Mouse (Mus musculus): Measurements from ENCODE around the gene Mef2b. TPM values are rescaled to one million over a fixed set of nuclear protein-coding genes. Genes with fewer than 3 reads are reported as not detected.

Mef2b gene
- polyA plus RNA-seq, 1 experiment from 2014 or later, result 0.45 TPM

DNA sequence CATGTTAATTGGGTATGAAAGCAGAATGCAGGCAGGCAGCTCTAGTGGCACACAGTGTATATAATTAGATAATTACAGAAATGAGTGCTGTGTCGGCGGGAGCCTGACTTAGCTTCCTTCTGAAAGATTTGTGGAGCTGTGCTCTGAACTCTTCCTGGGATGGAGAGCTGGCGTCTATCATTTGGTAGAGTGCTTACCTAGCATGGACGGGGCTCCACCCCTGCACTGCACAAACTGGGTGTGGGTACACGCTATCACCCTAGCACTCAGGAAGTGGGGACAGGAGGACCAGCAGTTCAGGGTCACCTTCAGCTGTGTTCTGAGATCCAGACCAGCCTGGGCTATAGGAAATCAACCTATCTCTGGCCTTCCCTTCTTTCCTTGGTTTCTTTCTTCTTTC, 33.8 kb downstream of the Mef2b start:
- Histone ChIP-seq H3K36me3 (replicated peaks; ENCODE audit: control insufficient read depth, insufficient read depth, low read depth, low read length) (no peaks in the 10 kb centered on the region), H3K4me1 (ENCODE audit: control insufficient read depth, insufficient read depth, low read length) (no peaks in the 10 kb centered on the region), H3K9me3 (replicated peaks; ENCODE audit: control insufficient read depth, low read length) (no peaks in the 10 kb centered on the region), H3K27me3 (ENCODE audit: control insufficient read depth, insufficient read depth, low read length) (no peaks in the 10 kb centered on the region), H3K27ac (replicated peaks; ENCODE audit: low read depth, low read length) (no peak overlapping the region), H3K9ac (replicated peaks; ENCODE audit: low read length) (no peak overlapping the region), H3K4me2 (ENCODE audit: low read depth, low read length) (no peak overlapping the region; the same call in 1 of the 2 replicates), H3K4me3 (ENCODE audit: low read depth, low read length) (no peak overlapping the region)
- ATAC-seq (replicated peaks; ENCODE audit: insufficient number of reproducible peaks, low FRiP score, low TSS enrichment, low read depth) (no peak), DNase-seq (ENCODE audit: low spot score) (no peak)
- WGBS, result 71% methylated on average over 5 of the region's 5 CpGs

DNA sequence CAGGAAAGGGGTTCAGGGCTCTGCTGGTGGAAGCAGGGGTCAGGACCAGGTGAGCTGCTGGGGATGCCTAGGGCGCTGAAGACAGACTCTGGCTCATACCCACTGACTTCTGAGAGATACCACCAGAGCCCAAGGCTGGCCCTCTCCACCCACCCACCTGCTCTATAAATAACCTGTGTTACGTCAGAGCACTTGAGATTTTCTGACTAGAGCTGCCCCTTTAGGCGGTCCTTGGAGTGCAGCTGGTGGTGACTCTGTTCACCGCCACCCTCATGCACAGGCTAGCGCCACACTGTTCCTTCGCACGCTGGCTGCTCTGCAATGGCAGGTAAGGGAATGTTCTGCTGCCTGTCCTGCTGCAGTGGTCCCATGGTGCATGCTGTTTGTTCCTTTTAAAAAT, 34.6 kb downstream of the Mef2b start:
- H3K4me3 ChIP-seq (ENCODE audit: low read depth, low read length), result no peak overlapping the region
- ATAC-seq (replicated peaks; ENCODE audit: insufficient number of reproducible peaks, low FRiP score, low TSS enrichment, low read depth), result no peak
- H3K4me2 ChIP-seq (ENCODE audit: low read depth, low read length), result no peak overlapping the region
- no peaks in the 10 kb centered on the region for H3K27me3 ChIP-seq (ENCODE audit: control insufficient read depth, insufficient read depth, low read length)
- no peaks in the 10 kb centered on the region for H3K9me3 ChIP-seq (replicated peaks; ENCODE audit: control insufficient read depth, low read length)
- no peaks in the 10 kb centered on the region for H3K36me3 ChIP-seq (replicated peaks; ENCODE audit: control insufficient read depth, insufficient read depth, low read depth, low read length)
- no peak overlapping the region for H3K27ac ChIP-seq (replicated peaks; ENCODE audit: low read depth, low read length)
- WGBS, result 89% methylated on average over 7 of the region's 7 CpGs
- H3K4me1 ChIP-seq (ENCODE audit: control insufficient read depth, insufficient read depth, low read length), result no peaks in the 10 kb centered on the region
- H3K9ac ChIP-seq (replicated peaks; ENCODE audit: low read length), result no peak overlapping the region
- DNase-seq (ENCODE audit: low spot score), result no peak

- ATAC-seq (replicated peaks; ENCODE audit: insufficient number of reproducible peaks, low FRiP score, low TSS enrichment, low read depth), result no peak
- Histone ChIP-seq H3K9me3 (replicated peaks; ENCODE audit: control insufficient read depth, low read length) (no peaks in the 10 kb centered on the region), H3K4me1 (ENCODE audit: control insufficient read depth, insufficient read depth, low read length) (no peaks in the 10 kb centered on the region), H3K36me3 (replicated peaks; ENCODE audit: control insufficient read depth, insufficient read depth, low read depth, low read length) (no peaks in the 10 kb centered on the region; the same call in 1 of the 2 replicates), H3K9ac (replicated peaks; ENCODE audit: low read length) (no peak overlapping the region), H3K4me3 (ENCODE audit: low read depth, low read length) (no peak overlapping the region), H3K4me2 (ENCODE audit: low read depth, low read length) (no peak overlapping the region), H3K27ac (replicated peaks; ENCODE audit: low read depth, low read length) (no peak overlapping the region), H3K27me3 (ENCODE audit: control insufficient read depth, insufficient read depth, low read length) (no peaks in the 10 kb centered on the region)
- no peak for DNase-seq (ENCODE audit: low spot score)
- WGBS, result 83% methylated on average over 2 of the region's 2 CpGs
Measured at GRCm38 (mm10) chr8:70178231-70178630, 38.7 kb downstream of the Mef2b start.

DNA sequence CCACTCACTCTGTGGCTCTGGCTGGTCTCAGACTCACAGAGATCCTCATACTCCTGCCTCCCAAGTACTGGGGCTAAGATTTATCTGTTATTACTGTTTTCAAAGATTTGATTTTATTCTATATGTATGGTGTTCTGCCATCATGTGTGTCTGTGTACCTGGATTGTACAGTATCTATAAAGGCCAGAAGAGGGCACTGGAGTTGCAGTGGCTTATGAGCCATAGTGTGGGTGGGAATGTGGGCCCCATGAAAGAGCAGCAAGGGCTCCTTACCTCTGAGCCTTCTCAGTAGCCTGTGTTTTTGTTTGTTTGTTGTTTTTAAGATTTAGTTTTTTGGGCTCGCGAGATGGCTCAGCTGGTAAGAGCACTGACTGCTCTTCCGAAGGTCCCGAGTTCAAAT, 39.6 kb downstream of the Mef2b start:
- Histone ChIP-seq H3K9me3 (replicated peaks; ENCODE audit: control insufficient read depth, low read length) (no peaks in the 10 kb centered on the region), H3K4me2 (ENCODE audit: low read depth, low read length) (no peak overlapping the region), H3K27me3 (ENCODE audit: control insufficient read depth, insufficient read depth, low read length) (no peaks in the 10 kb centered on the region), H3K9ac (replicated peaks; ENCODE audit: low read length) (no peak overlapping the region), H3K36me3 (replicated peaks; ENCODE audit: control insufficient read depth, insufficient read depth, low read depth, low read length) (no peaks in the 10 kb centered on the region; the same call in 1 of the 2 replicates), H3K4me1 (ENCODE audit: control insufficient read depth, insufficient read depth, low read length) (no peaks in the 10 kb centered on the region), H3K27ac (replicated peaks; ENCODE audit: low read depth, low read length) (no peak overlapping the region), H3K4me3 (ENCODE audit: low read depth, low read length) (no peak overlapping the region)
- ATAC-seq (replicated peaks; ENCODE audit: insufficient number of reproducible peaks, low FRiP score, low TSS enrichment, low read depth) (no peak), DNase-seq (ENCODE audit: low spot score) (no peak)
- 92% methylated on average over 4 of the region's 4 CpGs for WGBS

- Histone ChIP-seq H3K9me3 (replicated peaks; ENCODE audit: control insufficient read depth, low read length) (no peaks in the 10 kb centered on the region), H3K9ac (replicated peaks; ENCODE audit: low read length) (no peak overlapping the region; the same call in 1 of the 2 replicates), H3K4me3 (ENCODE audit: low read depth, low read length) (no peak overlapping the region), H3K4me2 (ENCODE audit: low read depth, low read length) (no peak overlapping the region), H3K27me3 (ENCODE audit: control insufficient read depth, insufficient read depth, low read length) (no peaks in the 10 kb centered on the region), H3K36me3 (replicated peaks; ENCODE audit: control insufficient read depth, insufficient read depth, low read depth, low read length) (no peaks in the 10 kb centered on the region; the same call in 1 of the 2 replicates), H3K4me1 (ENCODE audit: control insufficient read depth, insufficient read depth, low read length) (no peaks in the 10 kb centered on the region), H3K27ac (replicated peaks; ENCODE audit: low read depth, low read length) (no peak overlapping the region)
- DNase-seq (ENCODE audit: low spot score) (no peak), ATAC-seq (replicated peaks; ENCODE audit: insufficient number of reproducible peaks, low FRiP score, low TSS enrichment, low read depth) (no peak; the same call in 1 of the 2 replicates)
- WGBS, result 88% methylated on average over 16 of the region's 16 CpGs
Measured at GRCm38 (mm10) chr8:70181212-70181902, 41.8 kb downstream of the Mef2b start.

- H3K4me3 ChIP-seq (ENCODE audit: low read depth, low read length), result no peak overlapping the region
- DNase-seq (ENCODE audit: low spot score) (no peak), ATAC-seq (replicated peaks; ENCODE audit: insufficient number of reproducible peaks, low FRiP score, low TSS enrichment, low read depth) (no peak)
- H3K27me3 ChIP-seq (ENCODE audit: control insufficient read depth, insufficient read depth, low read length), result no peaks in the 10 kb centered on the region
- H3K36me3 ChIP-seq (replicated peaks; ENCODE audit: control insufficient read depth, insufficient read depth, low read depth, low read length), result no peaks in the 10 kb centered on the region; the same call in 1 of the 2 replicates
- H3K4me2 ChIP-seq (ENCODE audit: low read depth, low read length), result no peak overlapping the region
- no peaks in the 10 kb centered on the region for H3K4me1 ChIP-seq (ENCODE audit: control insufficient read depth, insufficient read depth, low read length)
- WGBS, result 74% methylated on average over 2 of the region's 2 CpGs
- H3K27ac ChIP-seq (replicated peaks; ENCODE audit: low read depth, low read length), result no peak overlapping the region
- H3K9me3 ChIP-seq (replicated peaks; ENCODE audit: control insufficient read depth, low read length), result no peaks in the 10 kb centered on the region
- H3K9ac ChIP-seq (replicated peaks; ENCODE audit: low read length), result no peak overlapping the region
Measured at GRCm38 (mm10) chr8:70181903-70182252, 42.4 kb downstream of the Mef2b start.

DNA sequence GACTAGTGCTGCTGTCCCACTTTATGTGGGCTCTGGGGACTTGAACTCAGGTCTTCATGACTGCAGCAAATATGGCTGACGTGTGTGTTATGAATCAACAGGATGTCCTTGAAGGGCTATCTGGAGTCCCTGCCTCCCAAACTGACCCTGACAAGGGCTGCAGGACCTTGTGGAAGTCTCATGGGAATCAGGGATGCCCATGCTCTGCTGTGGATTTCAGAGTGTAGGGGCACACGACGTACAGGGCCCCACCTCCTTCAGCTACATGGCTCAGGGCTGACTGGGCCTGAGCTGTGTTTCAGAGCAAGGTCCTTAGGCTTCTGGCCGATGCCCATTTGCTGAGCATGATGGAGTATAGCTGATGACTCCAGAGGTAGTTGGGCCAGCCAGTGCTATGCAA, 43.7 kb downstream of the Mef2b start:
- no peaks in the 10 kb centered on the region for H3K27me3 ChIP-seq (ENCODE audit: control insufficient read depth, insufficient read depth, low read length)
- ATAC-seq (replicated peaks; ENCODE audit: insufficient number of reproducible peaks, low FRiP score, low TSS enrichment, low read depth) (no peak), DNase-seq (ENCODE audit: low spot score) (no peak)
- H3K36me3 ChIP-seq (replicated peaks; ENCODE audit: control insufficient read depth, insufficient read depth, low read depth, low read length), result no peaks in the 10 kb centered on the region; the same call in 1 of the 2 replicates
- H3K9ac ChIP-seq (replicated peaks; ENCODE audit: low read length), result no peak overlapping the region
- H3K4me1 ChIP-seq (ENCODE audit: control insufficient read depth, insufficient read depth, low read length), result no peaks in the 10 kb centered on the region
- H3K27ac ChIP-seq (replicated peaks; ENCODE audit: low read depth, low read length), result no peak overlapping the region
- H3K4me2 ChIP-seq (ENCODE audit: low read depth, low read length), result no peak overlapping the region
- H3K9me3 ChIP-seq (replicated peaks; ENCODE audit: control insufficient read depth, low read length), result no peaks in the 10 kb centered on the region
- 89% methylated on average over 4 of the region's 4 CpGs for WGBS
- H3K4me3 ChIP-seq (ENCODE audit: low read depth, low read length), result no peak overlapping the region

DNA sequence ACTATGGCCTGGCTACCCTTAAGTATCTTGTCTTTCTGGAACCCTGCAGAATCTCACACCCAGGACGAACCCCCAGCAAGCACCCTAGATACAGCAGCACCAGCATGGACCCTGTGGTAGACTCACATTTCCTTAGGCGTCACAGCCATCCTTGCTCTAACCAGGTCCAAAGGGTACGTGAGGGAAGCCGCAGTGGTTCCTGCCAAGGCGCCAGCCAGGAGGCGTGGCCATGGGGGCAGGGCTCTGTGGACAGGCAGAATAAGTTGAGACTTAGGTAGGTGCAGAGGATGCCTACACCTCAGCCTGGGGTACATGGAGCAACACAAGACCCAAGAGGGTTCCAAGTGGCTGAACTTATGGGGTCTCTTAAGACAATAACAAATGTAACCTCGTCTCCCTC, 49.2 kb downstream of the Mef2b start:
- no peak for ATAC-seq (replicated peaks; ENCODE audit: insufficient number of reproducible peaks, low FRiP score, low TSS enrichment, low read depth)

More for the DNA sequence above, 49.2 kb downstream of the Mef2b start:
- H3K4me2 ChIP-seq (ENCODE audit: low read depth, low read length), result no peak overlapping the region
- H3K4me1 ChIP-seq (ENCODE audit: control insufficient read depth, insufficient read depth, low read length), result no peaks in the 10 kb centered on the region
- no peaks in the 10 kb centered on the region for H3K36me3 ChIP-seq (replicated peaks; ENCODE audit: control insufficient read depth, insufficient read depth, low read depth, low read length)
- H3K27ac ChIP-seq (replicated peaks; ENCODE audit: low read depth, low read length), result no peak overlapping the region
- no peaks in the 10 kb centered on the region for H3K27me3 ChIP-seq (ENCODE audit: control insufficient read depth, insufficient read depth, low read length)
- no peak for DNase-seq (ENCODE audit: low spot score)
- no peaks in the 10 kb centered on the region for H3K9me3 ChIP-seq (replicated peaks; ENCODE audit: control insufficient read depth, low read length)
- no peak overlapping the region for H3K9ac ChIP-seq (replicated peaks; ENCODE audit: low read length)
- 70% methylated on average over 7 of the region's 7 CpGs for WGBS
- H3K4me3 ChIP-seq (ENCODE audit: low read depth, low read length), result no peak overlapping the region
